Mouse (Mus musculus) retina, postnatal 7 days (tissue): Measurements from ENCODE around the gene Parvg.

ENCODE experiments used
- DNase-seq: peaks from one replicate; pipeline ENCODE4 v3.0.0-alpha.2; 2012; ENCODE audit warnings: low read depth, low spot score

Parvg gene

GRCm38 (mm10) chr15:84351342-84351741 lies 27.5 kb downstream of the Parvg start:
- DNase-seq: no peak

- DNase-seq: no peak
Observed at GRCm38 (mm10) chr15:84351915-84352844, 28.4 kb downstream of the Parvg start.

GRCm38 (mm10) chr15:84355081-84355480 lies 31.3 kb downstream of the Parvg start:
- no peak for DNase-seq

DNA sequence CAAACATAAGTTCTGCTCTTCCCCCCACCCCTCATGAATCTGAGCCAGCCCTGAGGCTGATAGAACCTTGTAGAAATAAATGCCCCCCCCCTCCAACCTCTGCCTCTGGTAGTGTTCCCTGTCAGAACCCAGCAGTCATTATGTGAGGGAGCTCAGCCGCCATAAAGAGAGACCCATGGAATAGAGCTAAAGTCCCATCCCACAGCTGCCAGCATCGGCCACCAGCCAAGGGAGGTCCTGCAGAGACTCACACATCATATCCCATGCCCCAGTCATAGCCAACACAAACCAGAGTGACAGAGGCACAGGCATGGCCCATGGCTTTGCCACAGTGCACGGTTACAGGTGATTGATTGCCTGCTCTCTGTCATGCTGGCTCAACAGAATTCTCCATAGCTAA lies 40.9 kb downstream of the Parvg start:
- DNase-seq: no peak

- no peak for DNase-seq
Observed at GRCm38 (mm10) chr15:84365675-84366381, 42.0 kb downstream of the Parvg start.

DNA sequence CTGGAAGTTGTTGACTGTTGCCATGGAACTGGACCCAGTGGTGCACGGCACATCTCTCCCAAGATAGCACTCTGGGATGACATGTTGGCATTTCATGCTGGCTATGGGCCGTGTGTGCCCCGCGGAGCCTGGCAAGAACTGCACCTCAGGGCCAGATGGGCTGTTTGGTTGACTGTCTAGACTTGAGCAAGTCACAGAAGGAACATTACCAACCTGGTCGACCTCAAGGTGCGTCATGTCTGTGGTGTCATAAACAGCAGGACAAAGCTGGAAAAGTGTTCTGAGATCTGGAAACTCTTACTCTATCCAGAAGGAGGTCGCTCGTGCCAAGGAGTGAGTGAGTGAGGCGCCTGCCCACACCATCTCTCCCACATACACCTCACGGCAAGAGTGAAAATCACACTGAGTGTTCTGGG lies 42.8 kb downstream of the Parvg start:
- DNase-seq: no peak

GRCm38 (mm10) chr15:84367402-84367801 lies 43.6 kb downstream of the Parvg start:
- no peak for DNase-seq

- DNase-seq: no peak
Observed at GRCm38 (mm10) chr15:84372801-84373200, 49.0 kb downstream of the Parvg start.

DNA sequence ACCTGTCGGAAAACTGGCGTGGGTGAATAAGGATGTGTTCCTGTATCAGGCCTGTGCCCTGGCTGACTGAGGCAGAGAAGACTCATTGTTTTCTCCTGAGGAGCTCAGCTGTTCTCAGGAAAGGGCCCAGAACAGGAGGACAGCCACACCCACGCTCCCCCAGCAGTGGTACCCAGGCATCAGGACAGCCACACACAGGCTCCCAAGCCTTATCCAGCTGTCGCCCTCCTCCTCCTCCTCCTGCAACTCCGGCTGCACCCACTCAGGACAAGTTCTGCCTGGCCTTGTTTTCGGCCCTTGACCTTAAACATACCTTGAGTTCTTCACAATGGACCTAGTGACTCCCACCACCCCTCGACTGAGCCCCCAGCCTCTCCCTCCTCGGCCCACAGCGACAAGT lies 54.9 kb downstream of the Parvg start:
- DNase-seq: no peak

DNA sequence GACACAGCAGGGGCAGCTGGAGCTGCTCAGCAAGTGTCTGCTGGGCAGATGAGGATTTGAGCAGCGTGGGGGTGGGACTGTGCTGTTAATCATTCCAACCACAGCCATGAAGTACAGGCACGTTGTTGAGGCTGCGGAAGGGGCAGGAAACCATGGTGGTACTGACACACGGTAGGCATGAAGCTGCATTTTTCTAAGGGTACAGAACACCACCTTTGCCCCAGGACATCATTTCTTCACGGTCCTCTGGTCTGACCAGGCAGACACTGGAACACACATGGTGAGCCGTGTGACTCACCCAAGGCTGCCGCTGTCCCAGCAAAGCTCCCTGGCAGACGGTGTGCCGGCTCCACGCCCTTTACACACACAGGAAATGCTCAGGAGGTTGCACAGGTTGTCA lies 56.4 kb downstream of the Parvg start:
- DNase-seq: no peak

- DNase-seq: no peak
Observed at GRCm38 (mm10) chr15:84384066-84384465, 60.2 kb downstream of the Parvg start.

- no peak for DNase-seq
Observed at GRCm38 (mm10) chr15:84385995-84386565, 62.3 kb downstream of the Parvg start.

DNA sequence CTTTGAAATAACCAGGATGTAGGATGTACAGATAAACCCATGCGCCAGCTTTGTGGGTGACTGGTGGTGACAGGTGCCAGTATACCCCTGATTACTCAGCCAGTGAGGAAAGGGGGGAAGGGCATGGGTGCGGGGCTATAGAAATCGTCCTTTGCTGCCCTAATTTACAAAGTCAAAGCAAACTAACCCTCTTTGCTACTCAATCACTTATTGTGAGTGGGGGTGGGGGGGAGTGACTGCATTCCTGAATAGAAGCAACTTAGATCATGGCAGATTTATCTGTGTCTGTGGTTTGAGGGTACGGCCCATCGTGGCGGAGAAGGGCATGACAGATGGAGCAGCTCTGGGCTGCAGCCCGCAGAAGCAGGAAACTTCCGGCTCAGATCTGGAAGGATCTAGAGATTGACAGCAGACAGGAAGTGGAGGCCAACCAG lies 64.9 kb downstream of the Parvg start:
- DNase-seq: no peak

GRCm38 (mm10) chr15:84392131-84392530 lies 68.3 kb downstream of the Parvg start:
- no peak for DNase-seq
